Mouse (Mus musculus): ENCODE measurements around the gene Mcf2l.
A peak's percentile ranks its signal among the peaks of the same experiment; 100 is the strongest.

The Mcf2l gene

GRCm38 (mm10) chr8:12947604-12948573, 74.3 kb downstream of the Mcf2l start:
- DNase-seq (ENCODE audit: extremely low spot score, low read depth, low spot score), result no peak

- no peak for DNase-seq (ENCODE audit: extremely low spot score, low read depth, low spot score)
These were observed 75.0 kb downstream of the Mcf2l start for GRCm38 (mm10) chr8:12948574-12948961.

- DNase-seq (ENCODE audit: extremely low spot score, low read depth, low spot score), result no peak
These were observed 77.5 kb downstream of the Mcf2l start for GRCm38 (mm10) chr8:12951051-12951630.

GRCm38 (mm10) chr8:12952699-12953098, 79.1 kb downstream of the Mcf2l start:
- no peak for DNase-seq (ENCODE audit: extremely low spot score, low read depth, low spot score)

- no peak for DNase-seq (ENCODE audit: extremely low spot score, low read depth, low spot score)
These were observed 81.8 kb downstream of the Mcf2l start for GRCm38 (mm10) chr8:12955362-12955879.

- no peak for DNase-seq (ENCODE audit: extremely low spot score, low read depth, low spot score)
These were observed 82.3 kb downstream of the Mcf2l start for GRCm38 (mm10) chr8:12955880-12956279.

GRCm38 (mm10) chr8:12956941-12957340, 83.3 kb downstream of the Mcf2l start:
- DNase-seq (ENCODE audit: extremely low spot score, low read depth, low spot score), result no peak

- no peak for DNase-seq (ENCODE audit: extremely low spot score, low read depth, low spot score)
These were observed 83.8 kb downstream of the Mcf2l start for GRCm38 (mm10) chr8:12957419-12957818.

- no peak for DNase-seq (ENCODE audit: extremely low spot score, low read depth, low spot score)
These were observed 87.0 kb downstream of the Mcf2l start for GRCm38 (mm10) chr8:12960609-12961008.

- no peak for DNase-seq (ENCODE audit: extremely low spot score, low read depth, low spot score)
These were observed 87.6 kb downstream of the Mcf2l start for GRCm38 (mm10) chr8:12961211-12961610.

- DNase-seq (ENCODE audit: extremely low spot score, low read depth, low spot score), result no peak
These were observed 88.4 kb downstream of the Mcf2l start for GRCm38 (mm10) chr8:12961821-12962534.

GRCm38 (mm10) chr8:12962541-12963380, 89.2 kb downstream of the Mcf2l start:
- DNase-seq (ENCODE audit: extremely low spot score, low read depth, low spot score), result no peak

- no peak for DNase-seq (ENCODE audit: extremely low spot score, low read depth, low spot score)
These were observed 102.7 kb downstream of the Mcf2l start for GRCm38 (mm10) chr8:12976290-12976689.

- DNase-seq (ENCODE audit: extremely low spot score, low read depth, low spot score), result no peak
These were observed 103.1 kb downstream of the Mcf2l start for GRCm38 (mm10) chr8:12976723-12977122.

GRCm38 (mm10) chr8:12977325-12977724, 103.7 kb downstream of the Mcf2l start:
- no peak for DNase-seq (ENCODE audit: extremely low spot score, low read depth, low spot score)

GRCm38 (mm10) chr8:12978308-12978707, 104.7 kb downstream of the Mcf2l start:
- no peak for DNase-seq (ENCODE audit: extremely low spot score, low read depth, low spot score)

GRCm38 (mm10) chr8:12978726-12979125, 105.1 kb downstream of the Mcf2l start:
- DNase-seq (ENCODE audit: extremely low spot score, low read depth, low spot score), result peak; percentile 69

- DNase-seq (ENCODE audit: extremely low spot score, low read depth, low spot score), result no peak
These were observed 110.3 kb downstream of the Mcf2l start for GRCm38 (mm10) chr8:12983681-12984467.

GRCm38 (mm10) chr8:12984601-12985243, 111.1 kb downstream of the Mcf2l start:
- DNase-seq (ENCODE audit: extremely low spot score, low read depth, low spot score), result no peak
